Mouse (Mus musculus) spleen, adult 18-20 months (tissue): Measurements from ENCODE around the gene Fam221b.
A peak's percentile ranks its signal among the peaks of the same experiment; 100 is the strongest.

Source experiments
- DNase-seq, 2 experiments: peaks; one replicate each; pipeline ENCODE4 v3.0.0; 2022; ENCODE audit warnings: mixed read lengths in 2 of 2

The Fam221b gene

GRCm38 (mm10) chr4:43656339-43657109 is 12.4 kb downstream of the Fam221b start, which contains the start of gene Hint2:
Hint2 (minus strand) TSS chr4:43656466.
- DNase-seq, result peak; percentile 86 to 87

- no peak for DNase-seq
Observed at GRCm38 (mm10) chr4:43655656-43656338, 13.1 kb downstream of the Fam221b start.

GRCm38 (mm10) chr4:43653161-43654015 is 15.6 kb downstream of the Fam221b start, which contains the start of gene Spag8:
Spag8 (minus strand) TSS chr4:43653594.
- DNase-seq, result no peak

GRCm38 (mm10) chr4:43652726-43653125 is 16.2 kb downstream of the Fam221b start:
- no peak for DNase-seq

- DNase-seq, result no peak
Observed at GRCm38 (mm10) chr4:43649783-43650182, 19.2 kb downstream of the Fam221b start.

GRCm38 (mm10) chr4:43640491-43640890 is 28.5 kb downstream of the Fam221b start:
- no peak for DNase-seq

- DNase-seq, result no peak
Observed at GRCm38 (mm10) chr4:43640076-43640475, 28.9 kb downstream of the Fam221b start.

GRCm38 (mm10) chr4:43636751-43637150 is 32.2 kb downstream of the Fam221b start:
- no peak for DNase-seq

GRCm38 (mm10) chr4:43634621-43635374 is 34.1 kb downstream of the Fam221b start:
- DNase-seq, result no peak

GRCm38 (mm10) chr4:43633736-43634135 is 35.2 kb downstream of the Fam221b start:
- no peak for DNase-seq

GRCm38 (mm10) chr4:43633296-43633695 is 35.6 kb downstream of the Fam221b start:
- DNase-seq, result no peak

- DNase-seq, result no peak
Observed at GRCm38 (mm10) chr4:43631956-43632920, 36.7 kb downstream of the Fam221b start.

GRCm38 (mm10) chr4:43631046-43631955 is 37.6 kb downstream of the Fam221b start, which contains the start of gene Npr2:
Npr2 (plus strand) TSS chr4:43631935.
- DNase-seq, result no peak

GRCm38 (mm10) chr4:43630671-43631045 is 38.3 kb downstream of the Fam221b start:
- DNase-seq, result no peak

- peak in 1 of 2 experiments; percentile 67 for DNase-seq
Observed at GRCm38 (mm10) chr4:43630030-43630581, 38.8 kb downstream of the Fam221b start.

GRCm38 (mm10) chr4:43629106-43629817 is 39.7 kb downstream of the Fam221b start:
- DNase-seq, result no peak

- DNase-seq, result no peak
Observed at GRCm38 (mm10) chr4:43620146-43620778, 48.7 kb downstream of the Fam221b start.

GRCm38 (mm10) chr4:43613060-43613730 is 55.8 kb downstream of the Fam221b start:
- DNase-seq, result no peak
